Mouse (Mus musculus) cortical plate, adult 2 months (tissue): ENCODE data around the gene Lipe.

ENCODE experiments used
- CTCF ChIP-seq: fragments of 200-500 bp; IDR thresholded peaks from 2 replicates; pipeline ENCODE4 v1.5.1; 2011; ENCODE audit warnings: mild to moderate bottlenecking, control low read depth, low read length; ENCODE audit not compliant: insufficient read depth; ENCODE audit errors: extremely low read depth
- POLR2A ChIP-seq: fragments of 200-500 bp; IDR thresholded peaks from 2 replicates; pipeline ENCODE4 v1.6.1; 2011; ENCODE audit warnings: mild to moderate bottlenecking, low read length, control low read depth; ENCODE audit not compliant: insufficient read depth; ENCODE audit errors: extremely low read depth

- TF ChIP-seq CTCF (no peak), POLR2A (no peak)
Observed at GRCm38 (mm10) chr7:25434654-25435545, 36.4 kb upstream of the Lipe start.
